Mouse (Mus musculus) liver, embryonic 14.5 days (tissue): Measurements from ENCODE around the gene Lrrc2. TPM values are rescaled to one million over a fixed set of nuclear protein-coding genes. Genes with fewer than 3 reads are reported as not detected.

Experiments used
- ATAC-seq: fragments of 200-750 bp; cut with Nextera tagmentation; 2 replicates; pipeline ENCODE4 v1.8.0; 2017; ENCODE audit warnings: moderate number of reproducible peaks, mild to moderate bottlenecking, moderate library complexity; ENCODE audit not compliant: insufficient read depth
- DNase-seq, 3 experiments: peaks; one replicate each; pipeline ENCODE4 v3.0.0-alpha.2; 2012 to 2013; ENCODE audit warnings: low read depth in 3 of 3, low spot score in 3 of 3
- H3K27ac ChIP-seq: fragments of 300-500 bp; sonication (generic); 2 replicates; pipeline ENCODE4 v1.5.1; 2014; ENCODE audit warnings: moderate library complexity, mild to moderate bottlenecking, control low read depth, inconsistent platforms
- H3K27me3 ChIP-seq: fragments of 300-500 bp; sonication (generic); 2 replicates; pipeline ENCODE4 v1.6.1; 2014; ENCODE audit warnings: mild to moderate bottlenecking, low read length, moderate library complexity; ENCODE audit not compliant: control insufficient read depth, insufficient read depth
- H3K36me3 ChIP-seq: fragments of 300-500 bp; sonication (generic); replicated peaks from 2 replicates; pipeline ENCODE4 v1.6.1; 2014; ENCODE audit warnings: low read depth; ENCODE audit not compliant: control insufficient read depth, insufficient read depth
- H3K4me1 ChIP-seq, 2 experiments: fragments of 200-500 bp in 1 of 2; fragments of 300-500 bp in 1 of 2; sonication (generic) in 1 of 2; replicated peaks; 2 replicates each; pipeline ENCODE4 v1.6.1; 2012 to 2014; ENCODE audit warnings: antibody characterized with exemption in 1 of 2, inconsistent platforms in 1 of 2, low read length in 1 of 2; ENCODE audit not compliant: control insufficient read depth in 2 of 2, insufficient read depth in 2 of 2
- H3K4me2 ChIP-seq: fragments of 300-500 bp; sonication (generic); 2 replicates; pipeline ENCODE4 v1.6.1; 2014; ENCODE audit warnings: low read depth, mild to moderate bottlenecking, control low read depth, moderate library complexity
- H3K4me3 ChIP-seq, 2 experiments: fragments of 200-500 bp in 1 of 2; fragments of 300-500 bp in 1 of 2; sonication (generic) in 1 of 2; 2 replicates each; pipeline ENCODE4 v1.5.1; 2012 to 2014; ENCODE audit warnings: low read depth in 2 of 2, low read length in 2 of 2, mild to moderate bottlenecking in 2 of 2, control low read depth in 1 of 2, inconsistent platforms in 1 of 2, moderate library complexity in 1 of 2; ENCODE audit not compliant: insufficient read depth in 1 of 2
- H3K9ac ChIP-seq: fragments of 300-500 bp; sonication (generic); replicated peaks from 2 replicates; pipeline ENCODE4 v1.6.1; 2014; ENCODE audit warnings: mild to moderate bottlenecking, control low read depth, moderate library complexity
- H3K9me3 ChIP-seq: fragments of 300-500 bp; sonication (generic); 2 replicates; pipeline ENCODE4 v1.6.1; 2016; ENCODE audit warnings: low read length, mixed read lengths; ENCODE audit not compliant: control insufficient read depth
- CTCF ChIP-seq: IDR thresholded peaks from 2 replicates; pipeline ENCODE4 v1.5.1; 2016; ENCODE audit warnings: antibody characterized with exemption, low read depth, control low read depth
- EP300 ChIP-seq: IDR thresholded peaks from 2 replicates; pipeline ENCODE4 v1.6.1; 2016; ENCODE audit warnings: antibody characterized with exemption, low read depth
- WGBS: fragments of 180-500 bp; shearing (Covaris S2); extraction: QIAGEN DNeasy Blood & Tissue Kit; methylation state at CpG from one replicate; pipeline ENCODE4 v1.1.7; 2014; ENCODE audit not compliant: insufficient replicate concordance; 5-methylcytosine and 5-hydroxymethylcytosine counted together
- polyA plus RNA-seq, 2 experiments: library from polyadenylated mRNA; depleted of rRNA in 1 of 2; stranded (reverse) in 1 of 2; unstranded in 1 of 2; fragments of >200 nt; fragmentation: Nextera tagmentation in 1 of 2; extraction: Ambion mirVana in 1 of 2; gene quantifications; 2 replicates each; pipeline versions ENCODE4 v1.2.1 to v1.2.3; 2012 to 2014

Gene Lrrc2
- polyA plus RNA-seq, 2 experiments = 0.09 to 0.29 TPM

DNA sequence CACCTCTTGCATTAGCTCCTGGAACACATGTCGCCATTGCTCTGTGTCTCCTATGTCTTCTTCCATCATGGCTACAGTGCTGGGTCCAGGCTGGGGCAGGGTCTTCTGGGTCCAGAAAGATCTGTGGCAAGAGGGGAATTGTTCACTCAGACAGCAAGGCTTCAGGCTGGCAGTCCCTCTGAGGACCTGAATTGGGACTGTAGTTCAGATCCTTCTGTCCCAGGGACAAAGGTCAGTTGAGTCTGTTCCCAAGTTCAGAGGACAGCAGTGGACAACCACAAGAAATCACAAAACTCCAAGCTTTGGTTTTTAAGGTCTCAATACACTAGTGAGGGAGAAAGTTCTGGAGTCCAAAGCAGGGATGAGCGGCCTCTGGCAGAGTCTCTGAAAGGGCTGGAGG lies 38.2 kb downstream of the Lrrc2 start:
- peak overlapping the region; percentile 48 for H3K4me2 ChIP-seq
- H3K36me3 ChIP-seq = no peaks in the 10 kb centered on the region
- peak overlapping the region; percentile 20; the same call in 1 of the 2 replicates for H3K9ac ChIP-seq
- no peak for DNase-seq
- peaks cover 0 to 9% of the 10 kb centered on the region in 2 experiments; a peak in 2 of 4 replicates for H3K4me1 ChIP-seq
- no peak for ATAC-seq
- no peak overlapping the region for H3K27ac ChIP-seq
- H3K9me3 ChIP-seq = no peaks in the 10 kb centered on the region
- H3K27me3 ChIP-seq = no peaks in the 10 kb centered on the region
- peak overlapping the region; percentile 38 to 52 for H3K4me3 ChIP-seq
- WGBS = 59% methylated on average over 2 of the region's 2 CpGs
- no peak for TF ChIP-seq CTCF
- no peak for TF ChIP-seq EP300

DNA sequence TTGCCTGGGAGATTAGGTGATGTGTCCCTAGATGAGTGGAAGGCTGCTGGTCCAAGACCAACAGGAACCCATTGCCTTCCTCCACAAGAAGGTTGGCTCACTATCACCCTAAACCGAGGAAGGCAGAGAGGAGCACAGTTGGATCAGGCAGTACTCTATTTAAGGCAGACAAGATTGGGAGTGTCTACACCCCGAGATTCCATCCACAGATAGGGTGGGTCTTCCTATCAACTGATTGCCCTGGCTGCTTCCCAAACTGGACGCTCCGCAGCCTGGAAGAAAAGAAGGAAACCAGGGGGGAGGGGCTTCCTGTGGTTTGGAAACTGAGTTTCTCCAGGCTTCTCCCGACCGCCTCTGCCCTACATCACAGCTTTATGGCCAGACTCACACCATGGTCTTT lies 38.9 kb downstream of the Lrrc2 start, which contains the start of gene Rtp3:
Gene Rtp3 (minus strand): TSS at position 380 of the 400 bp plus-strand sequence.
- TF ChIP-seq EP300 (no peak), CTCF (no peak)
- WGBS = 15% methylated on average over 6 of the region's 6 CpGs
- Histone ChIP-seq H3K9me3 (no peaks in the 10 kb centered on the region), H3K9ac (0 out of 2 replicates have a peak within 1 kb of the TSS, but pooled peaks have one; percentile 7), H3K27me3 (no peaks in the 10 kb centered on the region), H3K36me3 (no peaks in the 10 kb centered on the region), H3K4me3 (peak within 1 kb of the TSS; percentile 38 to 52), H3K4me1 (peaks cover 0 to 12% of the 10 kb centered on the region in 2 experiments; a peak in 2 of 4 replicates), H3K4me2 (peak within 1 kb of the TSS; percentile 48), H3K27ac (no peak within 1 kb of the TSS)
- DNase-seq (no peak), ATAC-seq (no peak)

DNA sequence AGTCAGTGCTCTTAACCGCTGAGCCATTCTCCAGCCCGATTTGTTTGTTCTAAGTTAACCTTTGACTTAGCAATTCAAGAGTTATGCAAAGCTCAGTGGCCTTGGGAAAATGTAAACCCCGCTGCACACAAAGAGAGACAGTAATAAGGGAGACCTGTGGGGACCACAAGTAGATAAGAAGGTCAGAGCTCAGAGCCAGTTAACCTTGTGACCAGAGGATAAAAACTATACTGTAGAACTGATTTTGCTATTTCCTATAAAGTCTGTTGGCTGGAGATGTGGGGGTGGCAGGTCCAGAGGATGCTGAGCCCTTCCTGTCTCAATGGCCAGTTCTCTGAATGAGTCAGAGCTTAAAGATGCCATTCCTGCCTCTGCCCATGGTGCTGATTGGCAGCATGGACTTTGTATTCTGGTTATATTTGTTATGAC lies 42.0 kb downstream of the Lrrc2 start:
- Histone ChIP-seq H3K4me3 (no peak overlapping the region), H3K27me3 (no peaks in the 10 kb centered on the region), H3K4me2 (no peak overlapping the region), H3K9me3 (no peaks in the 10 kb centered on the region), H3K4me1 (peaks cover 0 to 12% of the 10 kb centered on the region in 2 experiments; a peak in 2 of 4 replicates), H3K9ac (no peak overlapping the region), H3K27ac (no peak overlapping the region), H3K36me3 (no peaks in the 10 kb centered on the region)
- DNase-seq (peak; percentile 28 to 39 (median 34)), ATAC-seq (peak; percentile 42)
- TF ChIP-seq EP300 (no peak), CTCF (no peak)
- WGBS = 34% methylated on average over 3 of the region's 3 CpGs

DNA sequence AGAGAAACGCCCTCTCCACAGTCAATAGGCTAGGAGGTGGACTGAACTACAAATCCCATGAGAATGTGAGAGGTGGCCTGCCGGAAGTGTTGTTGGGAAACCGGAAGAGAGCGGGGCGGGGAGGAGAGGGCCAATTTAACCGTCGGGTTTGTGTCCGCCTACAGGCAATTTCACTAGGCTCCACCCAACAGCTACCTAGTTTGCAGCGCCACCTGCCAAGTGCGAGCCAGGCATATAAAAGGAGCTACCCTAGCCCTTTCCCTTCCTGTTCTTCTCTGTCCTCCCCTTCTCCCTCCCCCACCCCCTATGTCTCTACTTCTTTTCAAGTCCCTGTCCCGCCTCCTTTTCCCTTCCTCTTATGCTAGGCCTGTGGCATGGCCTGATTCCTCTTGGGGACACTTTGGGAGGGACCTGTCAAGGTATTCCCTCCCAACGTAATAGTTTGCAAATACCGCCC lies 43.4 kb downstream of the Lrrc2 start:
- Histone ChIP-seq H3K9me3 (no peaks in the 10 kb centered on the region), H3K9ac (peak overlapping the region; percentile 13; the same call in 1 of the 2 replicates)
- 10% methylated on average over 13 of the region's 13 CpGs for WGBS

DNA sequence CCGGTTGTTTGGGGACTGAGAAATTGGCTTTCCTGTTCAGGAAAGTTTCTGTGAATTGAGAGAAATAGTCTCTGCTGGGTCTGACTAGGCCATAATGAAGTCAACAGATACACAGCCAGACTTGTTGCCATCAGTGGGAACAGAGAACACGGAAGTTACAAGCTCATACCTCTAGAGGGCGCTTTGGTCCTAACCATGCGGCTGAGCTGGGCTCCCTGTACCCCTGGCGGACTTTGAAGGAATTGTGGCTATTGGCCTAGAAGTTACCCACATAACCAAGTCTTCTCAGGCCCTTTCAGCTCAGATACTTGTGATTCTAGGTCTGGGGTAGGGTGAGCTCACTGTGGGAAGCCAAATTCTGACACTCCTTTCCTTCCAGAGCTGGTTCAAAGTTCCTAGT lies 45.9 kb downstream of the Lrrc2 start:
- Histone ChIP-seq H3K4me2 (no peak overlapping the region), H3K36me3 (no peaks in the 10 kb centered on the region), H3K27ac (no peak overlapping the region), H3K4me3 (no peak overlapping the region), H3K9ac (no peak overlapping the region), H3K4me1 (peaks cover 0 to 8% of the 10 kb centered on the region in 2 experiments; a peak in 3 of 4 replicates), H3K9me3 (no peaks in the 10 kb centered on the region), H3K27me3 (no peaks in the 10 kb centered on the region)
- WGBS = 0% methylated on average over 5 of the region's 5 CpGs
- ATAC-seq (peak; percentile 22; the same call in 1 of the 2 replicates), DNase-seq (peak; percentile 67 to 71 (median 68))
- no peak for TF ChIP-seq EP300
- peak; percentile 99 for TF ChIP-seq CTCF

More for the DNA sequence above, 43.4 kb downstream of the Lrrc2 start:
- no peak overlapping the region; the same call in 1 of the 2 replicates for H3K27ac ChIP-seq
- no peaks in the 10 kb centered on the region for H3K27me3 ChIP-seq
- H3K4me2 ChIP-seq = peak overlapping the region; percentile 63
- no peak for TF ChIP-seq EP300
- TF ChIP-seq CTCF = peak; percentile 58
- H3K36me3 ChIP-seq = no peaks in the 10 kb centered on the region
- DNase-seq (peak; percentile 66 to 70 (median 68)), ATAC-seq (peak; percentile 67)
- peaks cover 0 to 12% of the 10 kb centered on the region in 2 experiments; a peak in 2 of 4 replicates for H3K4me1 ChIP-seq
- H3K4me3 ChIP-seq = peak overlapping the region; percentile 29 to 54
